Mouse (Mus musculus) embryonic facial prominence, embryonic 14.5 days (tissue): ENCODE results near the gene Atp8a1. TPM values are rescaled to one million over a fixed set of nuclear protein-coding genes. Genes with fewer than 3 reads are reported as not detected.
A peak's percentile ranks its signal among the peaks of the same experiment; 100 is the strongest.

Experiments used
- ATAC-seq: fragments of 200-750 bp; cut with Nextera tagmentation; 2 replicates; pipeline ENCODE4 v1.8.0; 2017; ENCODE audit warnings: low read depth, moderate number of reproducible peaks, moderate TSS enrichment
- DNase-seq: peaks from one replicate; pipeline ENCODE4 v3.0.0-alpha.2; 2015; ENCODE audit warnings: low spot score
- H3K27ac ChIP-seq: fragments of 300-500 bp; sonication (generic); replicated peaks from 2 replicates; pipeline ENCODE4 v1.5.1; 2014; ENCODE audit warnings: low read depth, mild to moderate bottlenecking, low read length, moderate library complexity
- H3K27me3 ChIP-seq: fragments of 300-500 bp; sonication (generic); replicated peaks from 2 replicates; pipeline ENCODE4 v1.6.1; 2014; ENCODE audit warnings: low read length; ENCODE audit not compliant: control insufficient read depth, insufficient read depth
- H3K36me3 ChIP-seq: fragments of 300-500 bp; sonication (generic); 2 replicates; pipeline ENCODE4 v1.6.1; 2014; ENCODE audit warnings: low read length, mixed read lengths; ENCODE audit not compliant: control insufficient read depth, insufficient read depth
- H3K4me1 ChIP-seq: fragments of 300-500 bp; sonication (generic); 2 replicates; pipeline ENCODE4 v1.6.1; 2014; ENCODE audit warnings: antibody characterized with exemption, low read length; ENCODE audit not compliant: control insufficient read depth, insufficient read depth
- H3K4me2 ChIP-seq: fragments of 300-500 bp; sonication (generic); 2 replicates; pipeline ENCODE4 v1.6.1; 2014; ENCODE audit warnings: low read depth, mild to moderate bottlenecking, low read length, moderate library complexity, mixed read lengths
- H3K4me3 ChIP-seq: fragments of 300-500 bp; sonication (generic); 2 replicates; pipeline ENCODE4 v1.5.1; 2014; ENCODE audit warnings: low read depth, mild to moderate bottlenecking, low read length
- H3K9ac ChIP-seq: fragments of 300-500 bp; sonication (generic); 2 replicates; pipeline ENCODE4 v1.6.1; 2014; ENCODE audit warnings: low read depth, mild to moderate bottlenecking, low read length, moderate library complexity, mixed read lengths
- H3K9me3 ChIP-seq: fragments of 300-500 bp; sonication (generic); 2 replicates; pipeline ENCODE4 v1.6.1; 2016; ENCODE audit warnings: low read length; ENCODE audit not compliant: control insufficient read depth
- WGBS: fragments of 180-500 bp; shearing (Covaris S2); extraction: QIAGEN DNeasy Blood & Tissue Kit; methylation state at CpG from one replicate; pipeline ENCODE4 v1.1.7; 2014; 5-methylcytosine and 5-hydroxymethylcytosine counted together
- polyA plus RNA-seq: library from polyadenylated mRNA; unstranded; fragments of >200 nt; fragmentation: Nextera tagmentation; extraction: Ambion mirVana; gene quantifications from 2 replicates; pipeline ENCODE4 v1.2.1, GENCODE M21; 2014

The Atp8a1 gene
- polyA plus RNA-seq, 1 experiment from 2014 or later, result 14.2 TPM

DNA sequence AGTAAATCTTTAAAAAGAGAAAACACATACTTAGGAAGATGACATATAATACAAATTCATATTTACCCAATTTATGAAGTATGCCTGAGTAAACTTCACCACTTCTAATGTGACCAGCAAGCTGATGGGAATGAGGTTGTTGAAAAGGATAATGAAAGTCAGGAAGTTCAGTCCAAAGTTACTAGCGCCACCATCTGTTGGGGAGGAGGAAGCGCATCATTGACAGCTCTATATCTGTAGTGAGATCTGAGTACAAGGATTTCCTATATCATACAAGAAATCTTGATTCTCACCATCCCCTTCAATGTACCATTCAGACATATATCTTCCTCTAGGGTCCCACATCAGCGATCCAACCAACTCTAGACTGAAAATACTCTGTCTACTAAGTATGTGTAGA is 82.4 kb downstream of the Atp8a1 start:
- H3K4me3 ChIP-seq, result no peak overlapping the region
- no peaks in the 10 kb centered on the region for H3K36me3 ChIP-seq
- no peaks in the 10 kb centered on the region for H3K9me3 ChIP-seq
- 96% methylated on average over 3 of the region's 3 CpGs for WGBS
- ATAC-seq (no peak), DNase-seq (no peak)
- no peaks in the 10 kb centered on the region for H3K27me3 ChIP-seq
- H3K27ac ChIP-seq, result no peak overlapping the region
- no peak overlapping the region for H3K4me2 ChIP-seq
- no peak overlapping the region for H3K9ac ChIP-seq
- H3K4me1 ChIP-seq, result no peaks in the 10 kb centered on the region

DNA sequence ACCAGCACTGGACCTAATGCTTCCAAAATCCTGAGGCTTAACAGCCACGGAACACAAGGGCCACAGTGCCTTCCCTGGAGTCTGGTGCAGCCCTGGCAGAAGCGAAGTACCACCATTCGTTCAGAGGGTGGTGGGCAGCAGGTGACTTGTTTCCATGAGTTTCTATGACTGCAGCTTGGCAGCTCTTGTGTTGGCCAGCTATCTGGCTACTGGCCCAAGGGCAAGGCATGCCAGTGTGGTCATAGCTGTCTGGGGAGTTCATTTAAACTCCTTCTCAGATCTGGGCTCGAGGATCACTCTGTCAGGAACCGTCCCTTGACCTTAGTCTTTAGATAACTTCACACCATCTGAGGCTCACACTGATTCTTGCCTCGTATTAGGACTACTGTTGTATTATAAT is 89.1 kb downstream of the Atp8a1 start:
- H3K4me2 ChIP-seq, result no peak overlapping the region
- no peak for DNase-seq
- H3K4me1 ChIP-seq, result no peaks in the 10 kb centered on the region
- WGBS, result 86% methylated on average over 6 of the region's 6 CpGs
- H3K9ac ChIP-seq, result no peak overlapping the region
- H3K4me3 ChIP-seq, result no peak overlapping the region
- ATAC-seq, result no peak
- no peaks in the 10 kb centered on the region for H3K36me3 ChIP-seq
- H3K27ac ChIP-seq, result no peak overlapping the region
- no peaks in the 10 kb centered on the region for H3K27me3 ChIP-seq
- no peaks in the 10 kb centered on the region for H3K9me3 ChIP-seq

DNA sequence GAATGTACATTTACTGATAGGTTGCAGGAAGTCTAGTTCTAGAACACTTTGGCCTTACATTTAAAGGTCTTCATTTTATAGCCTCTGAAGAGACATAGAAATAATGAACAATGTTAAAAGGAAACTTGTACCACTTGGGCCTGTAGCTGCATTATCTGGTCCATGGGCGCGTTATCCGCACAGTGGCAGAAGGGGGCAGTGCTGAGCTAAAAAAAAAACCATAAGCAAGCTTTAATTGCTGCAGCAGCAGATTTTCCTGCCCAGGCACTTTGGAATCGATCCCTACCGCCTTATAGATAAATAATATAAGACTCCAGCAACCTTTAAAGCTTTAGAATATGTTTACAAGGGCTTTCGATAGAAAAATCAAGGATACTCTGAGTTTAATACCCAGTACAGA is 91.1 kb downstream of the Atp8a1 start:
- no peak overlapping the region for H3K4me3 ChIP-seq
- ATAC-seq (no peak), DNase-seq (peak; percentile 34)
- no peak overlapping the region for H3K27ac ChIP-seq
- H3K9me3 ChIP-seq, result no peaks in the 10 kb centered on the region
- WGBS, result 22% methylated on average over 6 of the region's 6 CpGs
- no peaks in the 10 kb centered on the region for H3K4me1 ChIP-seq
- H3K27me3 ChIP-seq, result no peaks in the 10 kb centered on the region
- H3K9ac ChIP-seq, result no peak overlapping the region
- no peaks in the 10 kb centered on the region for H3K36me3 ChIP-seq
- no peak overlapping the region for H3K4me2 ChIP-seq

DNA sequence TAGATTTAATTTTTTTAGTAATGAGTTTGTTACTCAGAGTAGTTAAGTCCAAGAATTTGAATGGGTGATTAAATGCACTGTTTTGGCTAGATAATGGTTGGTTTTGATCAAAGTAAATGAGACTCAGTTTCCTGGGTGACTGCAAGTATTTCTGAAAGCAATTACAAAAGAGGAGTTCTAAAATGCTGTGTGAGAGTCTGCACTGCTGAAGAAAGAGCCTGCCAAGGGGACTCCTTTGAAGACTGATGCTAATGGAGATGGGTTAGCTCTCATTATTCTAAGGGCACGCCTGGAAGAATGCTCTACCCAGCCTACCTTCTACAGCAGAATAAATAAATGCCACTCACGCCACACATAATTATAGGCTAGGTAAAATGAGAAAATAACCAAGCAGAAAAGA is 94.2 kb downstream of the Atp8a1 start:
- Histone ChIP-seq H3K4me2 (no peak overlapping the region), H3K4me3 (no peak overlapping the region), H3K27me3 (no peaks in the 10 kb centered on the region), H3K9ac (no peak overlapping the region), H3K4me1 (no peaks in the 10 kb centered on the region), H3K27ac (no peak overlapping the region), H3K36me3 (no peaks in the 10 kb centered on the region), H3K9me3 (no peaks in the 10 kb centered on the region)
- no peak for ATAC-seq
- no peak for DNase-seq
- 39% methylated on average over 2 of the region's 2 CpGs for WGBS

DNA sequence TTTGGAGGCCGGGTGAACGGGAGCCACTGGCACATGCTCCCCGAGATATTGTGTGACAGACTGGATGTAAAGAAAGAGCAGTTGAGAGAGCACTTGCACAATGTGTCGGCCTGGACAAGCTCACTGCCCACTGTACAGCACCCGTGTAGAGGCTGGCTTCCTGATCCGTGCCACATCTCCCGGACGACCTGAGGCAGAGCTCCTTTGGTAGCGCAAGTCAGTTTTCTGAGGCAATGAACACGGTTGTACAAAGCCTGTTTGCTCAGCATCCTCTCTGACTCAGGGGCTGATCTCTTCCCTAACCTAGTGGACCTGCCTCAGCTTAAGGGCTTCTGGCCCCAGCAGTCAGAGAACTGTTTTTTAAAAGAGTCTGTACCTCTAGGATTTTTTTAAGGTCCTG is 94.6 kb downstream of the Atp8a1 start:
- ATAC-seq (no peak), DNase-seq (no peak)
- no peaks in the 10 kb centered on the region for H3K9me3 ChIP-seq
- H3K36me3 ChIP-seq, result no peaks in the 10 kb centered on the region
- no peaks in the 10 kb centered on the region for H3K4me1 ChIP-seq
- no peaks in the 10 kb centered on the region for H3K27me3 ChIP-seq
- no peak overlapping the region for H3K4me2 ChIP-seq
- no peak overlapping the region for H3K27ac ChIP-seq
- no peak overlapping the region for H3K9ac ChIP-seq
- WGBS, result 73% methylated on average over 10 of the region's 10 CpGs
- H3K4me3 ChIP-seq, result no peak overlapping the region

DNA sequence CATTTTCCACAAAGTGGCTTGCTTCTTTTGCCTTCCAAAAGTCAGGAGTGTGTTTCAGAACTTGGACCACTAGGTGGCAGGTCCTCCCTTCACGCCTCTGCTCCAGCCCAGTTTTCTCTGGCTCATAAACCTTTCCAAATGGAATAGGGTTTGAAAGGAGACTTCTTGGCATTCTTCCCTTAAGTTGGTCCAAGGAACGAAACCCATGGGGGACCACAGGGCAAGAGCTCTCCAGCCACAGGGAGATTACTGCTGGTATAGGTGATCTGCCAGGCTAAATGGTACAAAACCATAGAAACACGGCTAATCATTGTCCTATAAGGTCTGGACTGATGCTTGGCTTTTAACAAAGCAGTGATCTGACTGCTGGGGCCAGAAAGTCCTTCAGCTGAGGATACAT is 95.2 kb downstream of the Atp8a1 start:
- no peaks in the 10 kb centered on the region for H3K27me3 ChIP-seq
- 44% methylated on average over 3 of the region's 3 CpGs for WGBS
- peak; percentile 61 for DNase-seq
- no peaks in the 10 kb centered on the region for H3K4me1 ChIP-seq
- no peak overlapping the region for H3K4me2 ChIP-seq
- ATAC-seq, result peak; percentile 33; the same call in 1 of the 2 replicates
- H3K27ac ChIP-seq, result no peak overlapping the region
- H3K9ac ChIP-seq, result no peak overlapping the region
- no peaks in the 10 kb centered on the region for H3K9me3 ChIP-seq
- H3K4me3 ChIP-seq, result no peak overlapping the region
- no peaks in the 10 kb centered on the region for H3K36me3 ChIP-seq

DNA sequence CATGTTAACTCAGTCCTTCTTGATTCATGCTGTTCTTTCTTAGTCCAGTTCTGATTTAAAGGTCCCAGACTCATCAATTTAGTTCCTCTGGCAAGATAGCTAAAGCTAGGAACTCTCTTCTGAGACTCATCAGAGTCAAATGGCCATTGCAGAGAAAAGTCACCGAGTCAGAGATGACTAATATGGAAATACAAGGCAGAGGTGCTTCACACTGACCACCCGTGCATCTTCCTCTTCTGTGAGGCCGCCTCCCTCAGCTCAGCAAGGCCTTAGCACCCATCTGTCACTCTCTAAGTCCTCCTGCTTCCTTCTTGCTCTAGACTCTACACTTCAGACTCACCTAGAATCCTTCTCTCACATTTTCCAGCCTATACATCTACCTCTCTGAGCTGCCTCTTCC is 108.0 kb downstream of the Atp8a1 start:
- no peak overlapping the region for H3K4me3 ChIP-seq
- no peaks in the 10 kb centered on the region for H3K4me1 ChIP-seq
- WGBS, result 84% methylated on average over 3 of the region's 3 CpGs
- no peak overlapping the region for H3K27ac ChIP-seq
- H3K9me3 ChIP-seq, result no peaks in the 10 kb centered on the region
- H3K36me3 ChIP-seq, result no peaks in the 10 kb centered on the region
- DNase-seq (no peak), ATAC-seq (no peak)
- H3K4me2 ChIP-seq, result no peak overlapping the region
- H3K27me3 ChIP-seq, result no peaks in the 10 kb centered on the region; the same call in 1 of the 2 replicates
- no peak overlapping the region for H3K9ac ChIP-seq

DNA sequence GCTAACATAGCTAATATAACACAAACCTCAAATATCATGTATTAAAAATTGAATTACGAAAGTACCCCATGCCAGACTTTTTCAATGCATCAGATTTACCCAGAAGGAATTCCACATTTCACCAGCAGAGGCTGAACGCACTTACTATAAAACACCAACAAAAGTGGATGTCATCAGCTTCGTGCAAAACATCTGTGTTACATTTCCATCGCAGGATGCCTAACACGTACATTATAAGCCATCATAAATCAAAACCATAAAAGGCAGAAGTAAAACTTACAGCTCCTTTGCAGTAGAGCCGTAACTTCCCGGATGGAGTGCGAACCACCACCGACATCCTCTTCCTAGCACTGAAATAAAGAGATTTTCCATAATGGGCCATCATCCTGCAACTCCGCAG is 109.1 kb downstream of the Atp8a1 start:
- 51% methylated on average over 10 of the region's 10 CpGs for whole genome bisulfite sequencing
- Histone ChIP-seq H3K27ac (no peak overlapping the region), H3K4me1 (no peaks in the 10 kb centered on the region), H3K4me2 (peak overlapping the region; percentile 33), H3K9me3 (no peaks in the 10 kb centered on the region), H3K4me3 (no peak overlapping the region), H3K9ac (no peak overlapping the region), H3K36me3 (no peaks in the 10 kb centered on the region), H3K27me3 (no peaks in the 10 kb centered on the region; the same call in 1 of the 2 replicates)
- DNase-seq (peak; percentile 85), ATAC-seq (peak; percentile 62; the same call in 1 of the 2 replicates)

DNA sequence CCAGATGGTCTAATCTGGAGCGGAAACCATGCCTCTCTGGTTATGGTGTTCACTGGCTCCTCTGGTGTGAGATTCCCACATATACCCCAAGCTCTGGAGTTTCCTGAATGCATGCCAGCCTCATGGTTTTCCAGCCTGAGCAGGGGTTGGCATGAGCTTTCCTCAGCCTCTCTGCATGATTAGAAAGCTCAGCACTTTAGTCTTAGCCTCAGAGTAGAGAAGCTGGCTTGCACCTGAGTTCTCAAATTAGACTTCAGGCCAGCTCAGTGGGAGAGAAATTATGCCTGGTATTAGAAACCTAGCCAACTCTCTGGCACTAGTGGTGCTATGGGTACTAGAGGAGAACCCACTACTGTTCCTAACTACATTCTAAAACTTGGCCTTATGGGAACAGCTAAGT is 111.5 kb downstream of the Atp8a1 start:
- ATAC-seq, result no peak

More for the DNA sequence above, 111.5 kb downstream of the Atp8a1 start:
- Histone ChIP-seq H3K27ac (no peak overlapping the region), H3K4me1 (no peaks in the 10 kb centered on the region), H3K9ac (no peak overlapping the region), H3K36me3 (no peaks in the 10 kb centered on the region), H3K27me3 (no peaks in the 10 kb centered on the region; the same call in 1 of the 2 replicates), H3K4me3 (no peak overlapping the region), H3K4me2 (no peak overlapping the region), H3K9me3 (no peaks in the 10 kb centered on the region)
- DNase-seq, result no peak
- 89% methylated on average over 1 of the region's 1 CpGs for WGBS
